Mouse (Mus musculus) cerebellum, adult 11-12 months (tissue): ENCODE results near the gene Ubap1.

Experiments
- DNase-seq: peaks from one replicate; pipeline ENCODE4 v3.0.0; 2022

Ubap1 gene

GRCm38 (mm10) chr4:41357154-41357553, 8.4 kb downstream of the Ubap1 start:
- DNase-seq, result no peak

- DNase-seq, result no peak
Measured at GRCm38 (mm10) chr4:41358669-41359068, 9.9 kb downstream of the Ubap1 start.

- DNase-seq, result no peak
Measured at GRCm38 (mm10) chr4:41359358-41359757, 10.6 kb downstream of the Ubap1 start.

GRCm38 (mm10) chr4:41361059-41361458, 12.3 kb downstream of the Ubap1 start:
- no peak for DNase-seq

GRCm38 (mm10) chr4:41368198-41368597, 19.4 kb downstream of the Ubap1 start:
- no peak for DNase-seq

- DNase-seq, result no peak
Measured at GRCm38 (mm10) chr4:41369702-41370437, 21.1 kb downstream of the Ubap1 start.

GRCm38 (mm10) chr4:41377567-41377966, 28.8 kb downstream of the Ubap1 start:
- no peak for DNase-seq

- no peak for DNase-seq
Measured at GRCm38 (mm10) chr4:41381213-41381950, 32.6 kb downstream of the Ubap1 start.

GRCm38 (mm10) chr4:41386412-41386975, 37.7 kb downstream of the Ubap1 start:
- no peak for DNase-seq

GRCm38 (mm10) chr4:41387755-41388469, 39.1 kb downstream of the Ubap1 start:
- DNase-seq, result no peak

- no peak for DNase-seq
Measured at GRCm38 (mm10) chr4:41388616-41389015, 39.8 kb downstream of the Ubap1 start.

GRCm38 (mm10) chr4:41389240-41389639, 40.4 kb downstream of the Ubap1 start:
- no peak for DNase-seq

- peak; percentile 63 for DNase-seq
Measured at GRCm38 (mm10) chr4:41390122-41390521, 41.3 kb downstream of the Ubap1 start.

- DNase-seq, result no peak
Measured at GRCm38 (mm10) chr4:41391015-41391414, 42.2 kb downstream of the Ubap1 start.

GRCm38 (mm10) chr4:41394651-41395050, 45.9 kb downstream of the Ubap1 start:
- DNase-seq, result no peak

- no peak for DNase-seq
Measured at GRCm38 (mm10) chr4:41398353-41398752, 49.6 kb downstream of the Ubap1 start.

- DNase-seq, result no peak
Measured at GRCm38 (mm10) chr4:41399904-41400303, 51.1 kb downstream of the Ubap1 start.

- DNase-seq, result no peak
Measured at GRCm38 (mm10) chr4:41401167-41401566, 52.4 kb downstream of the Ubap1 start.

- DNase-seq, result no peak
Measured at GRCm38 (mm10) chr4:41401573-41401972, 52.8 kb downstream of the Ubap1 start.

- no peak for DNase-seq
Measured at GRCm38 (mm10) chr4:41406597-41406996, 57.8 kb downstream of the Ubap1 start.

- DNase-seq, result no peak
Measured at GRCm38 (mm10) chr4:41407353-41407752, 58.6 kb downstream of the Ubap1 start.

GRCm38 (mm10) chr4:41409341-41409740, 60.5 kb downstream of the Ubap1 start:
- DNase-seq, result no peak

GRCm38 (mm10) chr4:41416966-41417365, 68.2 kb downstream of the Ubap1 start:
- no peak for DNase-seq
